Mouse (Mus musculus) testis, adult 2 months (tissue): ENCODE data around the gene Dsp.

Experiments used
- CTCF ChIP-seq: fragments of 200-500 bp; IDR thresholded peaks from 2 replicates; pipeline ENCODE4 v1.5.1; 2012; ENCODE audit warnings: low read depth, mild to moderate bottlenecking, inconsistent platforms, low read length, moderate library complexity; ENCODE audit not compliant: control insufficient read depth, insufficient read depth, insufficient replicate concordance
- POLR2A ChIP-seq: fragments of 200-500 bp; IDR thresholded peaks from 2 replicates; pipeline ENCODE4 v1.6.1; 2012; ENCODE audit warnings: low read depth, mild to moderate bottlenecking, inconsistent platforms, low read length, moderate library complexity; ENCODE audit not compliant: control insufficient read depth

DNA sequence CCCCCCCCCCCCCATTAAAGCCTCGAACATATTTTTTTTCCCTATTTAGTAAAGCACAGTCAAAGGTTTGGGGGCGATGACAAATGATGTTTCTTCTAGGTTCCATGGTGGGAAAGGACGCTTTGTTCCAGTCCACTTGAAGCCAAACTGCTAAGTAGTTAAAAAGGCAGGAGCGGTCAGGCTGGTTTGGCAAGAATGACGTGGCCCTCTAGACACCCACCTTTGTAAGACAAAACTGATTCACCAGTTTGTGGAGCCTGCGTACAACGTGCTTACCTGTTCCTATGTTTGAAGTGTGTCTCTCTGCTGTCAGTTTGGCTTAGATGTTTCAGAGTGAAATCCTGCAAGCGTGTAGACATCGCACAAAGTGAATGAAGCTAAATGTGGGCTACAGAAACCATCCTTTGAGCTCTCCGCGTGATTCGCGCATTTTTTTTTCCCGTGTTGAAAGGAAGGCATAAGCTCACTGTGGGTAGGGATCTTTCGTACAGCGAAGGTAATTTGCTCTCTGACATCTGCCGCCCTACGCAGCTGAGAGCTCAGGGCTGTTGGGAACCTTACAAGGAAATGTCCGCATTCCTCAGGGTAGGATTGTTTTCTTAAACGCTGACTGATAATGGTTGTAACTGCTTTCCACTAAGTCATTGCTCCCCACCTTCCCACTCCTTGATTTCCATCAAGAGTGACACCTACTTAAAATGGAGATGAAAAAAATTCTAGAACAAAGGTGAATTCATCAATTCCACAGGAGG is 6.0 kb upstream of the Dsp start:
- no peak for TF ChIP-seq POLR2A
- TF ChIP-seq CTCF, result no peak
